Mouse (Mus musculus) adrenal gland, postnatal 25 days (tissue): ENCODE measurements around the gene Zfp692. TPM values are rescaled to one million over a fixed set of nuclear protein-coding genes. Genes with fewer than 3 reads are reported as not detected.
"Not testable (repeated sequence)": the region's sequence is repeated elsewhere in the genome, so short reads cannot be mapped to it uniquely, and the experiment has no call there.

ENCODE experiments used
- DNase-seq: peaks from one replicate; pipeline ENCODE4 v3.0.0; 2021; ENCODE audit warnings: mixed read lengths
- total RNA-seq: library from RNA; stranded (reverse); gene quantifications from 2 replicates; pipeline ENCODE4 v1.2.3, GENCODE M21; 2021

The Zfp692 gene
- total RNA-seq, 1 experiment from 2014 or later: 17.3 TPM

- no peak for DNase-seq
Observed at GRCm38 (mm10) chr11:58354927-58355326, 48.1 kb downstream of the Zfp692 start.

GRCm38 (mm10) chr11:58357042-58357441 is 50.2 kb downstream of the Zfp692 start:
- DNase-seq: no peak

GRCm38 (mm10) chr11:58357844-58358534 is 51.1 kb downstream of the Zfp692 start:
- DNase-seq: no peak

- DNase-seq: not testable (repeated sequence)
Observed at GRCm38 (mm10) chr11:58362562-58362961, 55.7 kb downstream of the Zfp692 start.

Other genes with a start within 250 kb of the Zfp692 start
- gene Gm12248, start 213.9 kb upstream of the Zfp692 start, total RNA-seq: 1.0 and 1.7 TPM in 2 replicates
- 54.1 and 65.5 TPM in 2 replicates for gene Cnot8, start 202.9 kb upstream of the Zfp692 start, total RNA-seq
- gene Gemin5, start 138.5 kb upstream of the Zfp692 start, total RNA-seq: 23.3 and 26.5 TPM in 2 replicates
- 70.7 and 72.0 TPM in 2 replicates for gene Mrpl22, start 135.4 kb upstream of the Zfp692 start, total RNA-seq
- gene Igtp, start 107.5 kb upstream of the Zfp692 start, total RNA-seq: 8.8 and 11.8 TPM in 2 replicates
- gene Irgm2, start 107.5 kb upstream of the Zfp692 start, total RNA-seq: 10.6 and 14.0 TPM in 2 replicates
- not detected in 2 replicates for gene 4930438A08Rik, start 32.3 kb upstream of the Zfp692 start, total RNA-seq
- 53.1 and 53.4 TPM in 2 replicates for gene Zfp672, start 23.3 kb downstream of the Zfp692 start, total RNA-seq
- gene Sh3bp5l, start 23.7 kb downstream of the Zfp692 start, total RNA-seq: 41.7 and 64.5 TPM in 2 replicates
- gene Lypd8, start 72.0 kb downstream of the Zfp692 start, total RNA-seq: not detected in 2 replicates
- gene 1810065E05Rik, start 114.0 kb downstream of the Zfp692 start, total RNA-seq: not detected in 2 replicates
- not detected in 2 replicates for gene Gm12253, start 125.5 kb downstream of the Zfp692 start, total RNA-seq
- not detected in 2 replicates for gene Lypd9, start 145.9 kb downstream of the Zfp692 start, total RNA-seq
- not detected in 2 replicates for gene Olfr30, start 155.2 kb downstream of the Zfp692 start, total RNA-seq
- gene Olfr332, start 185.5 kb downstream of the Zfp692 start, total RNA-seq: not detected in 2 replicates
- gene Olfr331, start 195.5 kb downstream of the Zfp692 start, total RNA-seq: not detected in 2 replicates
- gene Olfr330, start 227.8 kb downstream of the Zfp692 start, total RNA-seq: 1.5 TPM in 1 of 2 replicates, not detected in the other
- 1.2 TPM in 1 of 2 replicates, not detected in the other for gene Olfr329-ps, start 239.4 kb downstream of the Zfp692 start, total RNA-seq
- gene Olfr328, start 248.6 kb downstream of the Zfp692 start, total RNA-seq: 0.36 TPM in 1 of 2 replicates, not detected in the other